Mouse (Mus musculus) CH12.LX (cell line): ENCODE results near the gene Cx3cl1. TPM values are rescaled to one million over a fixed set of nuclear protein-coding genes. Genes with fewer than 3 reads are reported as not detected.

ENCODE experiments used
- DNase-seq: peaks from one replicate; pipeline ENCODE4 v3.0.0-alpha.2; 2013; ENCODE audit errors: extremely low read depth
- H3K27ac ChIP-seq: 2 replicates; pipeline ENCODE4 v1.5.1; 2012; ENCODE audit warnings: low read depth, mild to moderate bottlenecking, control low read depth, moderate library complexity; ENCODE audit not compliant: insufficient read depth
- H3K27me3 ChIP-seq: replicated peaks from 2 replicates; pipeline ENCODE3; 2012; ENCODE audit warnings: inconsistent platforms
- H3K36me3 ChIP-seq, 2 experiments: replicated peaks in 1 of 2; 2 replicates each; pipeline versions ENCODE3 to v1.6.1; 2012; ENCODE audit warnings: inconsistent platforms in 1 of 2, low read length in 1 of 2, mild to moderate bottlenecking in 1 of 2, mixed read lengths in 1 of 2, moderate library complexity in 1 of 2; ENCODE audit not compliant: control insufficient read depth in 1 of 2, insufficient read depth in 1 of 2
- H3K4me1 ChIP-seq, 2 experiments: 2 replicates each; pipeline ENCODE4 v1.6.1; 2012; ENCODE audit warnings: inconsistent platforms in 1 of 2, moderate library complexity in 1 of 2; ENCODE audit not compliant: insufficient read depth in 2 of 2, control insufficient read depth in 1 of 2
- H3K4me2 ChIP-seq: 2 replicates; pipeline ENCODE4 v1.6.1; 2012; ENCODE audit warnings: low read depth, mild to moderate bottlenecking, control low read depth; ENCODE audit not compliant: poor library complexity, insufficient read depth, severe bottlenecking
- H3K4me3 ChIP-seq, 3 experiments: fragments of 150-350 bp in 1 of 3; sonication (generic) in 1 of 3; replicated peaks in 1 of 3; 2 replicates each; pipeline versions ENCODE3 to v1.5.1; 2011 to 2012; ENCODE audit warnings: low read depth in 2 of 3, low read length in 2 of 3, mild to moderate bottlenecking in 2 of 3, moderate library complexity in 2 of 3, control low read depth in 1 of 3, improper control_type of control experiment in 1 of 3, inconsistent platforms in 1 of 3, mixed read lengths in 1 of 3; ENCODE audit not compliant: poor library complexity in 1 of 3
- H3K79me2 ChIP-seq: replicated peaks from 2 replicates; pipeline ENCODE4 v1.6.1; 2012; ENCODE audit warnings: mild to moderate bottlenecking, moderate library complexity; ENCODE audit not compliant: control insufficient read depth, poor library complexity, insufficient read depth, severe bottlenecking; ENCODE audit errors: extremely low read depth
- H3K9ac ChIP-seq: 2 replicates; pipeline ENCODE4 v1.6.1; 2012; ENCODE audit warnings: low read depth, mild to moderate bottlenecking, control low read depth, moderate library complexity; ENCODE audit not compliant: insufficient read depth
- H3K9me3 ChIP-seq: replicated peaks from 2 replicates; pipeline ENCODE3; 2012; ENCODE audit warnings: low read length, inconsistent platforms, mixed read lengths
- CHD2 ChIP-seq: IDR thresholded peaks from 2 replicates; pipeline ENCODE4 v1.6.1; 2011; ENCODE audit warnings: low read length, improper control_type of control experiment
- CTCF ChIP-seq, 2 experiments: IDR thresholded peaks in 1 of 2; conservative IDR thresholded peaks in 1 of 2; 2 replicates each; pipeline ENCODE4 v1.5.1; 2011 to 2012; ENCODE audit warnings: low read depth in 2 of 2, low read length in 2 of 2, improper control_type of control experiment in 1 of 2, inconsistent platforms in 1 of 2, mild to moderate bottlenecking in 1 of 2, moderate library complexity in 1 of 2
- E2F4 ChIP-seq: IDR thresholded peaks from 2 replicates; pipeline ENCODE4 v1.6.1; 2011; ENCODE audit warnings: low read depth, low read length, improper control_type of control experiment; ENCODE audit not compliant: insufficient replicate concordance
- ETS1 ChIP-seq: conservative IDR thresholded peaks from 2 replicates; pipeline ENCODE4 v1.6.1; 2012; ENCODE audit warnings: low read depth, mild to moderate bottlenecking, inconsistent platforms, low read length, improper control_type of control experiment, moderate library complexity
- GABPA ChIP-seq: IDR thresholded peaks from 2 replicates; pipeline ENCODE4 v1.6.1; 2012; ENCODE audit warnings: low read depth, low read length, improper control_type of control experiment, inconsistent platforms; ENCODE audit not compliant: insufficient replicate concordance
- JUN ChIP-seq: IDR thresholded peaks from 2 replicates; pipeline ENCODE4 v1.6.1; 2011; ENCODE audit warnings: low read depth, mild to moderate bottlenecking, low read length, improper control_type of control experiment, moderate library complexity; ENCODE audit not compliant: insufficient read depth
- MAX ChIP-seq: IDR thresholded peaks from 2 replicates; pipeline ENCODE4 v1.6.1; 2011; ENCODE audit warnings: low read length, improper control_type of control experiment
- MAZ ChIP-seq: IDR thresholded peaks from 2 replicates; pipeline ENCODE4 v1.6.1; 2012; ENCODE audit warnings: low read depth, mild to moderate bottlenecking, inconsistent platforms, low read length, improper control_type of control experiment, moderate library complexity
- MEF2A ChIP-seq: IDR thresholded peaks from 2 replicates; pipeline ENCODE4 v1.6.1; 2014; ENCODE audit warnings: low read depth, mild to moderate bottlenecking, inconsistent platforms, low read length, improper control_type of control experiment, borderline replicate concordance
- MXI1 ChIP-seq: IDR thresholded peaks from 2 replicates; pipeline ENCODE4 v1.6.1; 2011; ENCODE audit warnings: mild to moderate bottlenecking, low read depth, low read length, improper control_type of control experiment
- MYC ChIP-seq: IDR thresholded peaks from 2 replicates; pipeline ENCODE4 v1.6.1; 2011; ENCODE audit warnings: low read depth, mild to moderate bottlenecking, improper control_type of control experiment, low read length
- NELFE ChIP-seq: IDR thresholded peaks from 2 replicates; pipeline ENCODE4 v1.6.1; 2011; ENCODE audit warnings: low read depth, low read length, improper control_type of control experiment
- NRF1 ChIP-seq: IDR thresholded peaks from 2 replicates; pipeline ENCODE4 v1.6.1; 2014; ENCODE audit warnings: low read depth, mild to moderate bottlenecking, inconsistent platforms, low read length, improper control_type of control experiment, moderate library complexity
- POLR2AphosphoS2 ChIP-seq: IDR thresholded peaks from 2 replicates; pipeline ENCODE4 v1.6.1; 2011; ENCODE audit warnings: low read depth, low read length, improper control_type of control experiment
- RAD21 ChIP-seq: IDR thresholded peaks from 2 replicates; pipeline ENCODE4 v1.6.1; 2011; ENCODE audit warnings: low read depth, mild to moderate bottlenecking, low read length, improper control_type of control experiment, moderate library complexity
- SMC3 ChIP-seq: IDR thresholded peaks from 2 replicates; pipeline ENCODE4 v1.6.1; 2011; ENCODE audit warnings: low read depth, low read length, improper control_type of control experiment
- USF2 ChIP-seq: conservative IDR thresholded peaks from 2 replicates; pipeline ENCODE4 v1.6.1; 2011; ENCODE audit warnings: low read depth, low read length, improper control_type of control experiment
- ZKSCAN1 ChIP-seq: IDR thresholded peaks from 2 replicates; pipeline ENCODE4 v1.6.1; 2012; ENCODE audit warnings: low read depth, inconsistent platforms, low read length, improper control_type of control experiment, borderline replicate concordance
- ZMIZ1 ChIP-seq: IDR thresholded peaks from 2 replicates; pipeline ENCODE4 v1.6.1; 2012; ENCODE audit warnings: low read depth, mild to moderate bottlenecking, inconsistent platforms, low read length, improper control_type of control experiment
- dilution Hi-C: fragments of 300-500 bp; cut with MboI; formaldehyde crosslinking; loops from 2 replicates; pipeline ENCODE4 v1.14.3; 2020; ENCODE audit warnings: low sequenced_read_pairs; ENCODE audit not compliant: extremely low pct_unique_long_range_greater_than_20kb, extremely low pct_ligation_motif_present
- in situ Hi-C: fragments of 300-500 bp; cut with MboI; formaldehyde crosslinking; loops from 3 replicates; pipeline ENCODE4 v1.14.3; 2019; ENCODE audit warnings: low sequenced_read_pairs, low pct_ligation_motif_present, low pct_unique_long_range_greater_than_20kb, mixed read lengths
- polyA plus RNA-seq: library from polyadenylated mRNA; unstranded; fragments of >175 nt; gene quantifications from 2 replicates; pipeline ENCODE4 v1.2.1, GENCODE M21; 2012; ENCODE audit warnings: low read depth; ENCODE audit not compliant: insufficient read length
- total RNA-seq, 2 experiments: library from RNA; depleted of rRNA; stranded (reverse); fragments of 300-350 nt in 1 of 2; fragments of >200 nt in 1 of 2; gene quantifications; 2 replicates each; pipeline ENCODE4 v1.2.3; 2012 to 2014

The Cx3cl1 gene
- total and polyA plus RNA-seq, 3 experiments = 0.19 to 4.2 (median 3.7) TPM

DNA sequence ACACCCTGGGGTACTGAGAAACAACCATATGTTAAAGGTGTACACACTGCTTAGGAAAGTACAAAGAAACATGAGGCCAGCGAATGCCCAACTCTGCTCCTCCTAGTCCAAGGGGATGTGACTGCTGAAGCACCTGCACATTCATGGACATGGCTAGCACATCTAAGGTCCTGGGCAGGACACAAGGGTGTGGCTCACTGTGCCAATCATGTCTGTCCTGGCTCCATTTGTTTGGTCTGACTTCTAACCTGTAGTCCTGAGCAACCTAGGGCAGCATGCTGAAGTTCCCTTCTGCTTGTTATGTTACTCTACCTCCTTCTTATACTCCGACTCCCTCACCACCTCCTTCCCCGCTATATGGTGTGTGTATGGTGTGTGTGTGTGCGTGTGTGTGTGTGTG is 22.6 kb downstream of the Cx3cl1 start:
- H3K9ac ChIP-seq = no peak overlapping the region
- H3K9me3 ChIP-seq = no peaks in the 10 kb centered on the region
- TF ChIP-seq JUN = no peak
- TF ChIP-seq NRF1 = no peak
- TF ChIP-seq ZKSCAN1 = no peak
- TF ChIP-seq MEF2A = no peak
- TF ChIP-seq MYC = no peak
- no peak for TF ChIP-seq GABPA
- TF ChIP-seq MXI1 = no peak
- TF ChIP-seq ZMIZ1 = no peak
- TF ChIP-seq MAX = no peak
- no peak for TF ChIP-seq USF2
- TF ChIP-seq E2F4 = no peak
- no peak for TF ChIP-seq MAZ
- TF ChIP-seq NELFE = no peak
- no peak for TF ChIP-seq CTCF (conservative IDR thresholded peaks at IDR 0.05 in 1 of 2, IDR thresholded peaks at IDR 0.05 in 1 of 2; ENCODE audit: low read depth in 2 of 2, low read length in 2 of 2)
- TF ChIP-seq ETS1 = no peak
- no peak for TF ChIP-seq CHD2
- no peak for TF ChIP-seq POLR2AphosphoS2
- TF ChIP-seq SMC3 = no peak
- DNase-seq = no peak
- H3K79me2 ChIP-seq = no peaks in the 10 kb centered on the region
- in situ Hi-C loops (no loop called here), dilution Hi-C loops (no loop called here)
- H3K27me3 ChIP-seq = no peaks in the 10 kb centered on the region
- peaks cover 0 to 6% of the 10 kb centered on the region in 2 experiments; a peak in 2 of 4 replicates for H3K4me1 ChIP-seq
- no peaks in the 10 kb centered on the region for H3K36me3 ChIP-seq
- H3K4me2 ChIP-seq = no peak overlapping the region
- no peak overlapping the region for H3K4me3 ChIP-seq
- H3K27ac ChIP-seq = no peak overlapping the region

DNA sequence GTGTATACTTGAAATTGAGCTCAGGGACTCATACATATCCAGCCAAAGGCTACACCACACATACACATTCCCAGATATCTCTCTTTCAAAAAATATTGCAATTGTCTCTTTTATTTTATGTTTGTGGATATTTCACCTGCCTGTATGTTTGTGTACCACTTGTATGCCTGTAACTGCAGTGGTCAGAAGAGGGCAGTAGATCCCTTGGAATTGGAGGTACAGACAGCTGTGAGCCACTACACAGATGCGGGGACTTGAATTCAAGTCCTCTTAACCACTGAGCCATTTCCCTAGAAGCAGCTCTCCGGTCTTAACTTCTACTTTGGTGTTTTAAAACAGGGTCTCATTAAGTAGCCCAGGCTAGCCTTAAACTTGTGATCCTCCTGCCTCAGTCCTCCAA is 23.0 kb downstream of the Cx3cl1 start:
- in situ Hi-C loops (no loop called here), dilution Hi-C loops (no loop called here)
- H3K9me3 ChIP-seq = no peaks in the 10 kb centered on the region
- DNase-seq = no peak
- H3K36me3 ChIP-seq = no peaks in the 10 kb centered on the region
- no peaks in the 10 kb centered on the region for H3K79me2 ChIP-seq
- TF ChIP-seq JUN (no peak), SMC3 (peak; percentile 35), RAD21 (peak; percentile 36), CTCF (conservative IDR thresholded peaks at IDR 0.05 in 1 of 2, IDR thresholded peaks at IDR 0.05 in 1 of 2; ENCODE audit: low read depth in 2 of 2, low read length in 2 of 2) (peak in 1 of 2 experiments; percentile 50; a peak in 2 of 4 replicates), MAZ (no peak)
- no peak overlapping the region for H3K9ac ChIP-seq
- no peak overlapping the region for H3K27ac ChIP-seq
- no peak overlapping the region for H3K4me3 ChIP-seq
- no peak overlapping the region for H3K4me2 ChIP-seq
- H3K27me3 ChIP-seq = no peaks in the 10 kb centered on the region
- H3K4me1 ChIP-seq = peaks cover 0 to 2% of the 10 kb centered on the region in 2 experiments; a peak in 1 of 4 replicates
